Mouse (Mus musculus): ENCODE data around the gene Hsd17b13. TPM values are rescaled to one million over a fixed set of nuclear protein-coding genes. Genes with fewer than 3 reads are reported as not detected.

Hsd17b13 gene
- polyA plus RNA-seq, 1 experiment: not detected

- Histone ChIP-seq H3K4me1 (peaks cover 8% of the 10 kb centered on the region), H3K27me3 (replicated peaks) (peaks cover 6% of the 10 kb centered on the region), H3K36me3 (replicated peaks; ENCODE audit: low read length) (no peaks in the 10 kb centered on the region), H3K9me3 (no peaks in the 10 kb centered on the region), H3K4me3 (replicated peaks) (peak overlapping the region; percentile 92)
- TF ChIP-seq GATA1 (IDR thresholded peaks at IDR 0.05; ENCODE audit: borderline replicate concordance, low read length) (no peak), FLI1 (IDR thresholded peaks at IDR 0.05; ENCODE audit: low read length) (no peak)
Observed at GRCm38 (mm10) chr5:103927429-103928195, 49.6 kb downstream of the Hsd17b13 start.

GRCm38 (mm10) chr5:103926398-103926797 is 50.8 kb downstream of the Hsd17b13 start:
- H3K27me3 ChIP-seq (replicated peaks): peaks cover 6% of the 10 kb centered on the region
- peaks cover 8% of the 10 kb centered on the region for H3K4me1 ChIP-seq
- TF ChIP-seq FLI1 (IDR thresholded peaks at IDR 0.05; ENCODE audit: low read length) (no peak), GATA1 (IDR thresholded peaks at IDR 0.05; ENCODE audit: borderline replicate concordance, low read length) (no peak)
- H3K9me3 ChIP-seq: no peaks in the 10 kb centered on the region
- H3K4me3 ChIP-seq (replicated peaks): no peak overlapping the region
- H3K36me3 ChIP-seq (replicated peaks; ENCODE audit: low read length): no peaks in the 10 kb centered on the region

- TF ChIP-seq FLI1 (IDR thresholded peaks at IDR 0.05; ENCODE audit: low read length): no peak
- Histone ChIP-seq H3K27me3 (replicated peaks) (peaks cover 7% of the 10 kb centered on the region), H3K9me3 (no peaks in the 10 kb centered on the region), H3K36me3 (replicated peaks; ENCODE audit: low read length) (no peaks in the 10 kb centered on the region), H3K4me1 (peaks cover 14% of the 10 kb centered on the region), H3K4me3 (replicated peaks) (no peak overlapping the region)
Observed at GRCm38 (mm10) chr5:103923755-103924154, 53.5 kb downstream of the Hsd17b13 start.

- Histone ChIP-seq H3K4me3 (replicated peaks) (no peak overlapping the region), H3K4me1 (peaks cover 13% of the 10 kb centered on the region), H3K9me3 (no peaks in the 10 kb centered on the region), H3K27me3 (replicated peaks) (peaks cover 7% of the 10 kb centered on the region), H3K36me3 (replicated peaks; ENCODE audit: low read length) (no peaks in the 10 kb centered on the region)
- no peak for TF ChIP-seq FLI1 (IDR thresholded peaks at IDR 0.05; ENCODE audit: low read length)
- no peak for TF ChIP-seq GATA1 (IDR thresholded peaks at IDR 0.05; ENCODE audit: borderline replicate concordance, low read length)
Observed at GRCm38 (mm10) chr5:103923101-103923500, 54.1 kb downstream of the Hsd17b13 start.

GRCm38 (mm10) chr5:103922436-103922835 is 54.8 kb downstream of the Hsd17b13 start:
- Histone ChIP-seq H3K4me1 (peaks cover 6% of the 10 kb centered on the region; the same call in 1 of the 2 replicates), H3K9me3 (no peaks in the 10 kb centered on the region), H3K27me3 (replicated peaks) (peaks cover 10% of the 10 kb centered on the region), H3K36me3 (replicated peaks; ENCODE audit: low read length) (no peaks in the 10 kb centered on the region), H3K4me3 (replicated peaks) (no peak overlapping the region)
- no peak for TF ChIP-seq GATA1 (IDR thresholded peaks at IDR 0.05; ENCODE audit: borderline replicate concordance, low read length)
- no peak for TF ChIP-seq FLI1 (IDR thresholded peaks at IDR 0.05; ENCODE audit: low read length)

- Histone ChIP-seq H3K27me3 (replicated peaks) (peaks cover 11% of the 10 kb centered on the region), H3K4me3 (replicated peaks) (no peak overlapping the region), H3K36me3 (replicated peaks; ENCODE audit: low read length) (no peaks in the 10 kb centered on the region), H3K4me1 (peaks cover 8% of the 10 kb centered on the region; the same call in 1 of the 2 replicates), H3K9me3 (no peaks in the 10 kb centered on the region)
- TF ChIP-seq FLI1 (IDR thresholded peaks at IDR 0.05; ENCODE audit: low read length) (no peak), GATA1 (IDR thresholded peaks at IDR 0.05; ENCODE audit: borderline replicate concordance, low read length) (no peak)
Observed at GRCm38 (mm10) chr5:103919497-103919896, 57.7 kb downstream of the Hsd17b13 start.

- H3K4me3 ChIP-seq (replicated peaks): no peak overlapping the region
- no peaks in the 10 kb centered on the region for H3K9me3 ChIP-seq
- H3K4me1 ChIP-seq: peaks cover 15% of the 10 kb centered on the region; the same call in 1 of the 2 replicates
- peaks cover 10% of the 10 kb centered on the region for H3K27me3 ChIP-seq (replicated peaks)
- TF ChIP-seq FLI1 (IDR thresholded peaks at IDR 0.05; ENCODE audit: low read length): no peak
- no peak for TF ChIP-seq GATA1 (IDR thresholded peaks at IDR 0.05; ENCODE audit: borderline replicate concordance, low read length)
- H3K36me3 ChIP-seq (replicated peaks; ENCODE audit: low read length): no peaks in the 10 kb centered on the region
Observed at GRCm38 (mm10) chr5:103918233-103918632, 59.0 kb downstream of the Hsd17b13 start.

- Histone ChIP-seq H3K4me1 (peaks cover 18% of the 10 kb centered on the region; the same call in 1 of the 2 replicates), H3K4me3 (replicated peaks) (peak overlapping the region; percentile 53), H3K9me3 (no peaks in the 10 kb centered on the region), H3K27me3 (replicated peaks) (peaks cover 11% of the 10 kb centered on the region), H3K36me3 (replicated peaks; ENCODE audit: low read length) (no peaks in the 10 kb centered on the region)
- TF ChIP-seq GATA1 (IDR thresholded peaks at IDR 0.05; ENCODE audit: borderline replicate concordance, low read length) (no peak), FLI1 (IDR thresholded peaks at IDR 0.05; ENCODE audit: low read length) (no peak)
Observed at GRCm38 (mm10) chr5:103917357-103917895, 59.8 kb downstream of the Hsd17b13 start.

- H3K4me1 ChIP-seq: peaks cover 18% of the 10 kb centered on the region; the same call in 1 of the 2 replicates
- no peaks in the 10 kb centered on the region for H3K9me3 ChIP-seq
- peaks cover 11% of the 10 kb centered on the region for H3K27me3 ChIP-seq (replicated peaks)
- TF ChIP-seq FLI1 (IDR thresholded peaks at IDR 0.05; ENCODE audit: low read length) (no peak), GATA1 (IDR thresholded peaks at IDR 0.05; ENCODE audit: borderline replicate concordance, low read length) (no peak)
- H3K36me3 ChIP-seq (replicated peaks; ENCODE audit: low read length): no peaks in the 10 kb centered on the region
- no peak overlapping the region for H3K4me3 ChIP-seq (replicated peaks)
Observed at GRCm38 (mm10) chr5:103916595-103917356, 60.4 kb downstream of the Hsd17b13 start.

Data from megakaryocyte, embryonic 14.5 days (primary cell).